Mouse (Mus musculus) brain, embryonic 14.5 days (tissue): ENCODE data around the gene Agl. TPM values are rescaled to one million over a fixed set of nuclear protein-coding genes. Genes with fewer than 3 reads are reported as not detected.
A peak's percentile ranks its signal among the peaks of the same experiment; 100 is the strongest.

Source experiments
- DNase-seq: peaks from one replicate; pipeline ENCODE4 v3.0.0-alpha.2; 2011; ENCODE audit warnings: low read depth
- CTCF ChIP-seq: fragments of 200-500 bp; IDR thresholded peaks from 2 replicates; pipeline ENCODE4 v1.5.1; 2012; ENCODE audit warnings: inconsistent platforms, mild to moderate bottlenecking, moderate library complexity, borderline replicate concordance; ENCODE audit not compliant: insufficient read depth, insufficient read length; ENCODE audit errors: extremely low read depth
- POLR2A ChIP-seq: fragments of 200-500 bp; IDR thresholded peaks from 2 replicates; pipeline ENCODE4 v1.6.1; 2012; ENCODE audit warnings: mild to moderate bottlenecking, inconsistent platforms, borderline replicate concordance; ENCODE audit not compliant: poor library complexity, insufficient read depth, insufficient read length, severe bottlenecking; ENCODE audit errors: extremely low read depth
- polyA plus RNA-seq: library from polyadenylated mRNA; depleted of rRNA; stranded (reverse); fragments of >200 nt; gene quantifications from 2 replicates; pipeline ENCODE4 v1.2.3, GENCODE M21; 2012

The Agl gene
- polyA plus RNA-seq, 1 experiment, result 18.0 TPM

DNA sequence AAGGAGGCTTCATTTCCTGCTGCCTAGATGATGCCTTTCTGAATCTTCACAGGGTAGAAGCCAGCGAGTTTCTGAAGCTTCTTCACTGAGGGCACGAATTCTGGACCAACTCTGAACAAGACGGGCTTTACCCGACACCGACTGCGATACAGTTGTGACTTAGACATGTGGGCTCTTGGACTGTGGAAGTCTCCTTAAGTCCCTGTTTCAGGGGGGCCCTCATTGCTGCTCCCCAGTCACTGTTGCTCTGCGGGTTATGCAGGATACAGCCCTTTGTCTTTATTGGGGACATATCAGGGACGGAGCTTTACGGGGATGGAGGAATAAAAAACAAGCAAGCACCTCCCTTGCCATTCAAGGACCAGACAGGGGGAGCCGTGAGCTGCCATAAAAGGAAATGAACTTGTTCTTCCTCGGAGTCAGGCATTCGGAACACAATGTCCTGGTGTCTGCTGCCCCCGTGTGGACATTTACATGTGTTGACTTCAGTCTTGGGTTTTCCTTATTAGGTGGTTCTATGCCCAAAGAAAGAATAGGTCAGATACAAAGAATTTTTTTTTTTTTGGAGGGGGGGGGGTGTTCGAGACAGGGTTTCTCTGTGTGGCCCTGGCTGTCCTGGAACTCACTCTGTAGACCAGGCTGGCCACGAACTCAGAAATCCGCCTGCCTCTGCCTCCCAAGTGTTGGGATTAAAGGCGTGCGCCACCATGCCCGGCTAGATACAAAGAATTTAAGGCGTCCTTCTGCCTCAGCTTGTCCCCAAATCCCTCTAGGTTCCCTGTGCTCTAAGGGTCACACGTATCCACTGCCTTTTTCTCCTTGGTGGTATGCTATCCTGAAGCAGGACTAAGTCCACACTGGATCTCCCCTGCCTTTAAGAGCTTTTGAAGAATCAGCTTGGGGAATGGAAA lies 28.1 kb upstream of the Agl start:
- no peak for TF ChIP-seq POLR2A
- TF ChIP-seq CTCF, result peak; percentile 84; the same call in 1 of the 2 replicates
- DNase-seq, result peak; percentile 97

DNA sequence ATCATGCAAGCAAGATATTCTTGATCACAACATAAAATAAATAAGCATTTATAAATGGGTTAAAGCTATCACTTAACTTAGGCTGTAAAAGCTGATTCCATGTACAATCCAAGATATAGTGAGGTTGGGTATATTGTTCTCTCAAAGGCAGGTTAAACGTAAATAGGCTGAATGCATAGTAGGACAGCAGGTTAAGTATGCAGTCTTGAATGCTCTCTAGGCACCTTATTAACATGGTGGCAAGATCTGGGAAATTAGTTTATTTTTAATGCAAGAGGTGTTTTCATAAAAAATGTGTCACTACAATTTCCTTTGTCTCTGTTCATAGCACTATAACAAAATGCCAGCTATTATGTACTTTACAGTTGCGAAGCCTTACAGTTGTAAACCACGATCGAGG lies 27.4 kb upstream of the Agl start:
- TF ChIP-seq CTCF, result no peak
- no peak for TF ChIP-seq POLR2A
- no peak for DNase-seq

DNA sequence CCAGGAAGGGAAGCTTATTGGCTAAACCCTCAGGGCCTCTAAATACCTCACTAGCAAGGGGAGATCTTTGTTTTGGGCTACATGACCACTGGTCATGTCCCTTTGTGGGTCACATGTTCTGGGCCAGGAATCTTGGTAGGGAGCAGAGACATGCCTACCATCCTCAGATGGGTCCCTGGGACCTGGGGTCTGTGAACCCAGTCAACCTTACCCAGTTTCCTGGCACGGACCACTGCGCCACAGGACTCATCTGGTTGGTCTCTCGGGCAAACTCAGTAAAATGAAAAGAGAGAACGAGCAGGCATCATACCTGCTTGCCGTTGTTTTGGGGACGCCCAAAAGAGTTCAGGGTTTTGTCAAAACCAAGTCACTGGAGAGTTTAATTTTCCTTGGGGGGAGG lies 26.3 kb upstream of the Agl start:
- TF ChIP-seq POLR2A (no peak), CTCF (no peak)
- DNase-seq, result no peak

DNA sequence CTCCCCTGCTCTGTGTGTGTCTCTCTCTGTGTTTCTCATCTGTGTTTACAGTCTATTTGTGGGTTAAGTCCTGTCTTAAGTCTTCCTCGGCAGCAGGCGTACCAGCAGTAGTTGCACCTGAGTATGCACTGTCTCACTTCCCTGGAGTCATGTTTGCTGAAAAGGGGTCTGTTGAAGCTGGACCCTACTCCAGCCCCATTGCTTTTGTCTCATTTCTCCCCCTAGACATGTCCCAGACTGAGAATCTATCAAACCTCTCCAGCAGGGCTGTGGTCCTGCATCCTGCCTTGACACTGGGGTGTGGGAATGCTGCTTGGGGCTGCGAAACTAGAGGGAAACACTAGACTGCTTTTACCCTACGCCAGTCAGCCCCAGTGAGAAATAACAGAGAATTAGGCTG lies 25.5 kb upstream of the Agl start:
- no peak for DNase-seq
- TF ChIP-seq CTCF (no peak), POLR2A (no peak)

DNA sequence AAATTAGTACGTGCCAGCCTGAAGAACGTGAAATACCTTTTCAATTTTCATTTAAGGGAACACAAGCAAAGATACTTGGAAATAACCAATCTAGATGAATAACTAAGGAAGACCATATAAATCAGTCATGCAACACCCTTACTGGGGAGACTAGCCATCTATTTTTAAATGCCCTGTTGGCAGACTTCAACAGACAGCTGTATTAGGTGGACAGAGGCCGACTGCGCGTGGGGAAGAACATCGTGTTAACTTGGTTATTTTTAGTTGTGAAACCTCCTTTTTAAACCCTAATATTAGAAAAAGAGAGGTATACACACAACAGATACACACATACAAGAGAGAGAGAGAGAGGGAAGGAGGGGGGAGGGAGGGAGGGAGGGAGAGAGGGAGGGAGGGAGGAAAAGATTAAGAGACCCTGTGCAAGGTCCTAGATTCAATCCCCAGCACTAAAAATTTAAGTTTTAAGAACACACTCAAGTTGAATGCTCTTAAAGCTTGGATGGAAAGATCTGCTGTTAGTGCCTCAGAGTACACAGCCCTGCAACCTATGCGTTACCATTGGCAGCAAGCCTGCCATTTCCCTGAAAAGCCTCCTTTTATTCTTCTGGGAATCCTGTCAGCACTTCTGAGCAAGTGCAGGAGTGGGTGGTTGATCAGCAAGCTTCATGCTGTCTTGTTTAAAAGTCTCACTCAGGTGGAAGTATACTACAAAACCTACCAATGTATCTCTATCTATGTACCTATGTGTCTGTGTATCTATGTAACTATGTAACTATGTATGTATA lies 24.8 kb upstream of the Agl start:
- DNase-seq, result no peak
- TF ChIP-seq CTCF (no peak), POLR2A (no peak)

DNA sequence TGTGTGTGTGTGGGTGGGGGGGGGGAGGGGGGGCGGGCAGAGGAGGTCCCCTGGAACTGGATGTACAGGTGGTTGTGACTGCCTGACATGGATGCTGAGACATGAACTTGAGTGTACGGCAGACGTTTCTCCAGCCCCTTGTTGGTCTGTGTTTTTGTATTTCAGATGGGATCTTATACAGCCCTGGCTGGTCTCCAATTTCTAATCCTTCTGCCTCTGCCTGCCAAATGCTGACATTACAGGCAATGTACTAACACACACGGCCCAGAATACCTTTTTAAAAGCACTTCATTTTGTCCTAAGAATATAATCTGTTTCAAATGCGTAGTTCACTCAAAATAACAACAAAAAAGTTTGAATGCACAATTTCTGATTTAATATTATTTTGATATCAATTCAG lies 23.4 kb upstream of the Agl start:
- TF ChIP-seq CTCF, result no peak
- no peak for TF ChIP-seq POLR2A
- DNase-seq, result peak; percentile 69

DNA sequence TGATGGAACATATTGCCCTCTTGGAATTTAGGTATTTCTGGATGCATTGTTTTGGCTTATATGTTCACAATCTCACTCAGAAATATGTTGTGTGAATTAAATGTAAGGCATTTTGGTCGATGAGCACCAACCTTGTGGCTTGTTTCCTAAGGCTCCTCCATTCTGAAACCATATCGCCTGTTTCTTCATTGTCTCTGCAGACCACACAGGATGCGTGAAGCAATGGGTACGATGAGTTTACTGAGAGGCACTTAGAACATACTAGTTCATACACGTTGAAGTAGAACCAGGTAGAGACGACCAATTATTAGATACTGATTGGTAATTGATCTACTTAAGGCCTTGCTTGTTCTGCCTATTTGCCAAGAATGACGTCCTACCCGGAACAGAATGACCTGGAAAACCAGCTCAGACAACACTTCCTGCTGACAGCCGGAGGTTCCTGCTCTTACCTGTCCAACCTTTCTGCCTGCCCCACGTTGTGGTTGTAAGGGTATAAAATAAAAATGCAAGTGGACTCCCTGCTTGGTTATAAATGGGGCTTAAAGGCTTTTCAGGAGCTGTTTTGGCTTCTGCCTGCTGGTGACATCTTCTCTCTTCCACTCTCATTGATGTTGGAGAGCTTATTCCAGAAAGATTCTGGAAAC lies 21.4 kb upstream of the Agl start:
- TF ChIP-seq POLR2A (no peak), CTCF (no peak)
- DNase-seq, result no peak

DNA sequence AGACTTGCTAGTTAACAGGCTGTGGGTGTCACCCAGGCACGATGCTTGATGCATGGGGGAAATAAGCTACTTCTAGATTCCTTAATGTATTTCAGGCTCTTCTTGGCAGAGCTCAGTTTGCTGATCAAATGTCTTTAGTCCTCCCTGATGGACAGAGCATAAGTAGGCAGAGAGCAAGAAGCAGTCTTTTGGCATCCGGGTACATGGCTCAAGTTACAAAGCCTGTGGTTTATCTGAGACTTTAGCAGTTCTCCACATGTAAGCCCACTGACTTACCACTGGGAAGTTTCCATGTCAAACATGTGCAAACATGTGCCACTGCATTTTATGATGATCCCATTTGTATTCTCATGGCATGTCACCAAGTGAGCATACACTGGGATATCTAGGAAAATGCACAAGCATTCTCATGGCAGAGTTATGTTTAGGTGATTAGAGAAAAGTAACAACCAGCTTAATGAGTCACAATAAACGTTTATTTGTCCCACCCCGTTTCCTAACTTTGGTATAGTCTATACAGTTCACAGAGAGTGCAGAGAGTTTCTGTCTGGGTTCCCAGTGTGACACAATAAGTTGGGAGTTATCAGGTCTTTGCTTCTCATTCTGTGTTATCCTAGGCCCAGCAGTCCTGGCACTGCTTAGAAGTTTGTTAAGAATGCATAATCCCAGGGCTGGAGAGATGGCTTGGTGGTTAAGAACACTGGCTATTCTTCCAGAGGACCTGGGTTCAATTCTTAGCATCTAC lies 18.7 kb upstream of the Agl start:
- TF ChIP-seq CTCF, result no peak
- TF ChIP-seq POLR2A, result no peak
- DNase-seq, result no peak

DNA sequence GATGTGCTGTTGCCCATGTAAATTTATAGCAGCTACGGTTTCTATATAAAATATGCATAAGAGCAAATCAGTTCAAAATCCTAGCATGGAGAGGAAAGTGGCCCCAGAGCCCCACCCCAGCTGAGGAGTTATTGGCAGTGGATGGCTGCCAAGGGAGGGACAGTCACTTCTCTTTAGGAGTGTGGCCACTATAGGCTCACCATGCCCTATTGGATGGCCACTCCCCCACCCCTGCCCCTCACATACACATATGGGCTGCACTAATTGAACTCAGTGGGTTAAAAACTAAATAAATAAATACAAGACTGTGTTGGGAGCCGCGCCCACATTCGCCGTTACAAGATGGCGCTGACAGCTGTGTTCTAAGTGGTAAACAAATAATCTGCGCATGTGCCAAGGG lies 9.3 kb upstream of the Agl start:
- no peak for DNase-seq
- TF ChIP-seq CTCF (no peak), POLR2A (no peak)

DNA sequence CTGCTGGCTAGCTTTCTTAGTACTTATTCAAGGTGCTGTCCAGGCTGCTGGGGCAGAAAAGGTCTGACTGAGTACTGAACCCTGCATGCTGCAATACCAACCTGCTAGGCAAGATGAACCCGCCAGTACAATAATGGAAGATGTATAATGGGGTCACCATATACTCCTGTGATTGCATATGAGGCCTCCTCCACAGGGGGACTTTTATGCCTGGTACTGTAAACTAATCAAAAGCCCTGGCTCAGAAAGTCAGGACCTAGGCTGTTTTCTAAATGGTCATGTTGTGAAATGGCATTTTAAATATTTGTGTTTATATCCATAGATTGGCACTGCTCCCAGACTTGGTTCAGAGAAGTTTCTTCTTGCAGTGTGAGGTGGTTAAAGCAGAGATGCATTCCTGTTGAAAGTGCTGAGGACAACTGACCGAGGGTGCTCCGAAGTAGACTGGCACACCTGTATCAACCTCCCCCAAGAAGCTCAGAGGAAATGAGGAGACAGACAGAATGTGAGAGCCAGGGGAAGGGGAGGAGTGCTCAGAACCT lies 8.8 kb upstream of the Agl start:
- no peak for DNase-seq
- TF ChIP-seq CTCF (no peak), POLR2A (no peak)
